Comparison of ENCODE assay signal across 8 mouse cellular contexts in genomic region chr6:113343177-113344092, GRCm38 (mm10). TPM values are rescaled to one million over a fixed set of nuclear protein-coding genes. Genes with fewer than 3 reads are reported as not detected.
DNase-seq lines count a peak whose midpoint lies in the region; ATAC-seq and TF ChIP-seq lines count a peak whose summit lies in the region.

Gene Camk1, minus strand, starts transcription at chr6:113343984.

- peak within 1 kb of the TSS; percentile 70 for H3K4me3 ChIP-seq in layer of hippocampus, adult 2 months
- peak within 1 kb of the TSS; percentile 67 for H3K4me3 ChIP-seq in lung, embryonic 15.5 days
- peak within 1 kb of the TSS; percentile 57 for H3K4me3 ChIP-seq in olfactory bulb, adult 2 months (ENCODE audit: insufficient read depth, low read depth, low read length)

- WGBS in lung, embryonic 15.5 days, result 8% methylated on average over 32 of the region's 32 CpGs
- WGBS in olfactory bulb, adult 2 months, result 7% methylated on average over 32 of the region's 32 CpGs

- H3K27ac ChIP-seq in layer of hippocampus, adult 2 months, result peak within 1 kb of the TSS; percentile 92
- peak within 1 kb of the TSS; percentile 62 for H3K27ac ChIP-seq in lung, embryonic 15.5 days
- H3K27ac ChIP-seq in olfactory bulb, adult 2 months (ENCODE audit: insufficient read depth, low read depth, low read length), result peak within 1 kb of the TSS; percentile 80

- H3K4me1 ChIP-seq in lung, embryonic 15.5 days, result peaks cover 28% of the 10 kb centered on the region
- H3K4me1 ChIP-seq in olfactory bulb, adult 2 months (ENCODE audit: control insufficient read depth, insufficient read depth, low read length), result peaks cover 20% of the 10 kb centered on the region

- ATAC-seq in Patski, result peak; percentile 92
- ATAC-seq in lung, embryonic 15.5 days (ENCODE audit: borderline replicate concordance, extremely low read depth, low FRiP score, low TSS enrichment), result peak; percentile 91

- H3K9me3 ChIP-seq in lung, embryonic 15.5 days, result no peaks in the 10 kb centered on the region

- peak within 1 kb of the TSS; percentile 82 for H3K9ac ChIP-seq in lung, embryonic 15.5 days

- in situ Hi-C loops in Patski (cut with MboI; ENCODE audit: low pct_unique_long_range_greater_than_20kb), result no loop called here

- CTCF ChIA-PET in Patski (lab: Charles Lee), result no interaction called here

- peak; percentile 70 for TF ChIP-seq POLR2A in olfactory bulb, adult 2 months (IDR thresholded peaks at IDR 0.05; ENCODE audit: insufficient read depth, low read depth, low read length)

- peak within 1 kb of the TSS; percentile 77 for H3K4me2 ChIP-seq in lung, embryonic 15.5 days

- no peak for TF ChIP-seq CTCF in Patski (IDR thresholded peaks at IDR 0.05)
- TF ChIP-seq CTCF in layer of hippocampus, adult 2 months (conservative IDR thresholded peaks at IDR 0.05), result no peak
- TF ChIP-seq CTCF in olfactory bulb, adult 2 months (IDR thresholded peaks at IDR 0.05; ENCODE audit: insufficient read depth, low read depth, low read length), result no peak

- H3K27me3 ChIP-seq in Patski, result no peaks in the 10 kb centered on the region
- no peaks in the 10 kb centered on the region for H3K27me3 ChIP-seq in lung, embryonic 15.5 days

- no peak for DNase-seq in Patski (ENCODE audit: low read depth, low spot score)
- DNase-seq in cerebellum, adult 8-10 months, result peak; percentile 81
- peak; percentile 43 for DNase-seq in forelimb bud, embryonic 11.5 days (ENCODE audit: low read depth, low spot score)
- peak; percentile 84 for DNase-seq in heart, postnatal 4 days
- DNase-seq in layer of hippocampus, adult 2 months (ENCODE audit: low spot score in 2 of 2), result peak; percentile 53 to 56
- peak; percentile 11 for DNase-seq in thymus, postnatal 25 days

- POLR2A ChIA-PET in Patski (lab: Charles Lee), result interaction anchor here (1.2 to 1.4 kb wide), 5 partner anchors 12 to 33 kb away, joined by 3 to 6 read pairs (median 3); partner anchors contain the start of gene Ogg1

- peaks cover 17% of the 10 kb centered on the region for H3K36me3 ChIP-seq in lung, embryonic 15.5 days

RNA-seq across cellular contexts. Expression of gene Camk1, which starts in this region (rescaled TPM):
- polyA plus RNA-seq in Patski (2021), result 130 TPM
- total RNA-seq in heart, postnatal 4 days (2021), result 10 to 100 TPM; 73.5 to 73.7 TPM
- total RNA-seq in layer of hippocampus, adult 2 months (2021), result 10 to 100 TPM; 45.4 to 52.0 TPM
- polyA plus RNA-seq in lung, embryonic 15.5 days (2015; fragmentation: Nextera tagmentation; extraction: Ambion mirVana), result 110 and 115 TPM in 2 replicates
- polyA plus RNA-seq in olfactory bulb, adult 2 months (2012; ENCODE audit: insufficient read depth, insufficient read length, low replicate concordance, missing spikeins), result not detected in 2 replicates
